Comparison of ENCODE assay signal across 25 mouse cellular contexts in the genomic region with DNA sequence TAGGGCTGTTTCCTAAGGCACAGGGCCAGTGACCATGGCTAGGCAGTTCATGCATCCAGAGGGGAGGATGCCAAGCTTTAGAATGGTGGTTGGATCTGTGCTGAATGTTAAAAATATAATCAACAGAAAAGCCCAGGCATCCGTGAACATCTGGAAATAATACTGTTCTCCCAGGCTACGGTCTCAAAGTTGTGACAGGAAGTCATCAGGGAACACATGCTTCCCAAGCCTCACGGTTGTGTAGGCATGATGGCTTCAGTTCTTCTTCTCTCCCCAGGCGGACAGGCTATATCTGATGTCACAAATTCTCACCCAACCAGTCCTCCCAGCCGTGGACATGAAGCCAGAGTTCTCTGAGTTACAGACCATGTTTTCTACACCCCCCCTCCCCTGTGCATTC.
"Had no signal": no experiment of that assay in that cellular context is flagged by ENCODE, and none has a peak within 500 bp of the region (broad histone marks: within the 10 kb centered on the region; RNA-seq: fewer than 3 reads in every experiment).

No protein-coding gene starts in this region.

- H3K9ac ChIP-seq: liver, embryonic 13.5 days; midbrain, embryonic 15.5 days; neural tube, embryonic 12.5 days; neural tube, embryonic 15.5 days had no signal

- H3K27me3 ChIP-seq: liver, embryonic 13.5 days; megakaryocyte, embryonic 14.5 days; midbrain, embryonic 15.5 days; neural tube, embryonic 12.5 days; neural tube, embryonic 15.5 days had no signal

- ATAC-seq: lung, postnatal 0 days; midbrain, embryonic 15.5 days had no signal

- H3K36me3 ChIP-seq: liver, embryonic 13.5 days; midbrain, embryonic 10.5 days; midbrain, embryonic 15.5 days; neural tube, embryonic 12.5 days; neural tube, embryonic 15.5 days had no signal

- H3K4me1 ChIP-seq: liver, embryonic 13.5 days; megakaryocyte, embryonic 14.5 days had no signal

- H3K4me3 ChIP-seq: layer of hippocampus, adult 2 months; left cerebral cortex, adult 2 months; liver, embryonic 13.5 days; megakaryocyte, embryonic 14.5 days; midbrain, embryonic 10.5 days; midbrain, embryonic 15.5 days; neural tube, embryonic 12.5 days; neural tube, embryonic 15.5 days had no signal

- H3K9me3 ChIP-seq: liver, embryonic 13.5 days; midbrain, embryonic 10.5 days; midbrain, embryonic 15.5 days; neural tube, embryonic 12.5 days; neural tube, embryonic 15.5 days had no signal

- DNase-seq: kidney, adult 18-20 months; kidney, adult 9 months; kidney, postnatal 25 days; layer of hippocampus, adult 9-11 months; layer of hippocampus, postnatal 36 days; left cerebral cortex, postnatal 4 days; liver, embryonic 13.5 days; lung, adult 2 months; lung, postnatal 36 days; right cerebral cortex, adult 18-20 months; right cerebral cortex, postnatal 14 days; right cerebral cortex, postnatal 4 days; thymus, adult 2 months; thymus, postnatal 14 days; thymus, postnatal 4 days had no signal

- H3K27ac ChIP-seq: kidney, postnatal 0 days; layer of hippocampus, adult 2 months; left cerebral cortex, adult 2 months; liver, embryonic 13.5 days; midbrain, embryonic 10.5 days; midbrain, embryonic 15.5 days; neural tube, embryonic 12.5 days; neural tube, embryonic 15.5 days; stomach, postnatal 0 days had no signal

- H3K4me2 ChIP-seq: liver, embryonic 13.5 days; midbrain, embryonic 15.5 days; neural tube, embryonic 12.5 days; neural tube, embryonic 15.5 days had no signal
